Comparison of ENCODE assay signal across 13 mouse cellular contexts in the genomic region with DNA sequence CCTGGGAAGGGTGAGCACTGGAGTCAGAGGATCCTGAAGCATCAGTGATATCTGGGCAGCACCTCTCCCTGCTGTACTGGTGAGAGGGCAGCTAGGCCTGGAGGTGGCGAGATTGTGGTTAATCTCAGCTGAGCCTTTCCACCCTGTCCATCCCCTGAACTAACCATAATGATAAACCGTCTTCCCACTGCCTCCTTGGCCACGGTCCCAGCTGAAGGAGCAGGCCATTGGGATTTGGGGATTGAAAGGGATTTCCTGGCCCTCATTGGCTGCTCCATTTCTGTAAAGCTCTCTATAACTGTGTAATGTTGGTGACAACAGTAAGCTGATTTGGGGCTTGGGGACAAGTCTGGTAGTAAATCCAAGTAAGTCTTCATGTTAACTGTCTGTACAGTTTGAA.
DNase-seq lines count a peak whose midpoint lies in the region; ATAC-seq lines count a peak whose summit lies in the region.
"Had no signal": no experiment of that assay in that cellular context is flagged by ENCODE, and none has a peak within 500 bp of the region (broad histone marks: within the 10 kb centered on the region; RNA-seq: fewer than 3 reads in every experiment).

No protein-coding gene starts in this region.

- peak overlapping the region; percentile 32; the same call in 1 of the 2 replicates for H3K27ac ChIP-seq in kidney, embryonic 15.5 days
- H3K27ac ChIP-seq in stomach, embryonic 15.5 days: 0 out of 2 replicates have a peak overlapping the region, but pooled peaks have one; percentile 9
- H3K27ac ChIP-seq: limb, embryonic 13.5 days had no signal

- DNase-seq in gastrocnemius, postnatal 14 days: peak; percentile 28
- DNase-seq in gastrocnemius, adult 8-10 months (ENCODE audit: low spot score in 2 of 2): no peak
- DNase-seq in kidney, adult 8-10 months: no peak
- DNase-seq in retina, postnatal 1 day: peak; percentile 40
- DNase-seq in retina, embryonic 14.5 days (ENCODE audit: low spot score): no peak
- DNase-seq: cerebellum, adult 8-10 months; kidney, postnatal 14 days; layer of hippocampus, postnatal 36 days; lung, adult 18-20 months had no signal

- H3K4me1 ChIP-seq in kidney, embryonic 15.5 days: 0 out of 2 replicates have a peak, but pooled peaks cover 11% of the 10 kb centered on the region
- H3K4me1 ChIP-seq in stomach, embryonic 15.5 days: peaks cover 4% of the 10 kb centered on the region; the same call in 1 of the 2 replicates

- 68% methylated on average over 3 of the region's 3 CpGs for WGBS in kidney, embryonic 15.5 days
- 48% methylated on average over 3 of the region's 3 CpGs for WGBS in stomach, embryonic 15.5 days

- intact Hi-C loops in gastrocnemius, postnatal 14 days (cut with DNase I; ENCODE audit: low total_unique reads): no loop called here

- no peak overlapping the region for H3K4me2 ChIP-seq in kidney, embryonic 15.5 days
- H3K4me2 ChIP-seq in stomach, embryonic 15.5 days: no peak overlapping the region
- H3K4me2 ChIP-seq: limb, embryonic 13.5 days had no signal

- H3K27me3 ChIP-seq in kidney, embryonic 15.5 days: no peaks in the 10 kb centered on the region
- H3K27me3 ChIP-seq in stomach, embryonic 15.5 days (replicated peaks): no peaks in the 10 kb centered on the region

- no peak overlapping the region for H3K9ac ChIP-seq in kidney, embryonic 15.5 days
- no peak overlapping the region for H3K9ac ChIP-seq in stomach, embryonic 15.5 days
- H3K9ac ChIP-seq: limb, embryonic 13.5 days had no signal

- no peak for ATAC-seq in kidney, embryonic 15.5 days (replicated peaks; ENCODE audit: low FRiP score)
- no peak for ATAC-seq in stomach, embryonic 15.5 days (ENCODE audit: insufficient read depth, low FRiP score, low read depth)

- no peaks in the 10 kb centered on the region for H3K9me3 ChIP-seq in kidney, embryonic 15.5 days (replicated peaks)
- no peaks in the 10 kb centered on the region for H3K9me3 ChIP-seq in stomach, embryonic 15.5 days
- H3K9me3 ChIP-seq: limb, embryonic 13.5 days; megakaryocyte, embryonic 14.5 days had no signal

- no peak overlapping the region for H3K4me3 ChIP-seq in kidney, embryonic 15.5 days (replicated peaks)
- H3K4me3 ChIP-seq in stomach, embryonic 15.5 days (replicated peaks): no peak overlapping the region
- H3K4me3 ChIP-seq: limb, embryonic 13.5 days; megakaryocyte, embryonic 14.5 days had no signal

- no peaks in the 10 kb centered on the region for H3K36me3 ChIP-seq in kidney, embryonic 15.5 days
- no peaks in the 10 kb centered on the region for H3K36me3 ChIP-seq in stomach, embryonic 15.5 days
- H3K36me3 ChIP-seq: limb, embryonic 13.5 days had no signal

Comparison
In these comparisons a context has a peak if more than half of its experiments do, and no peak if none do; other contexts are left out.
1. DNase-seq: peak in gastrocnemius, postnatal 14 days (single experiment) and retina, postnatal 1 day (single experiment); none in gastrocnemius, adult 8-10 months (0 of 2), kidney, adult 8-10 months (0 of 2) and retina, embryonic 14.5 days (single experiment).